Mouse (Mus musculus) thymus, adult 2 months (tissue): ENCODE measurements around the gene Gm21312. TPM values are rescaled to one million over a fixed set of nuclear protein-coding genes. Genes with fewer than 3 reads are reported as not detected.
"Not testable (repeated sequence)": the region's sequence is repeated elsewhere in the genome, so short reads cannot be mapped to it uniquely, and the experiment has no call there.

Experiments used
- DNase-seq: peaks from one replicate; pipeline ENCODE4 v3.0.0; 2021
- H3K27ac ChIP-seq: fragments of 200-500 bp; 2 replicates; pipeline ENCODE4 v1.5.1; 2012; ENCODE audit warnings: low read length, control low read depth; ENCODE audit not compliant: control insufficient read depth, insufficient read depth
- H3K27me3 ChIP-seq: fragments of 200-500 bp; 2 replicates; pipeline ENCODE4 v1.6.1; 2012; ENCODE audit warnings: mild to moderate bottlenecking, low read length, moderate library complexity, mixed read lengths; ENCODE audit not compliant: control insufficient read depth, insufficient read depth
- H3K36me3 ChIP-seq: fragments of 200-500 bp; 2 replicates; pipeline ENCODE4 v1.6.1; 2012; ENCODE audit warnings: mild to moderate bottlenecking, low read length, moderate library complexity; ENCODE audit not compliant: control insufficient read depth, insufficient read depth
- H3K4me1 ChIP-seq: fragments of 200-500 bp; replicated peaks from 2 replicates; pipeline ENCODE4 v1.6.1; 2012; ENCODE audit warnings: low read length; ENCODE audit not compliant: control insufficient read depth, insufficient read depth
- H3K4me3 ChIP-seq: fragments of 200-500 bp; 2 replicates; pipeline ENCODE4 v1.5.1; 2012; ENCODE audit warnings: mild to moderate bottlenecking, low read length, control low read depth, moderate library complexity; ENCODE audit not compliant: control insufficient read depth, insufficient read depth
- CTCF ChIP-seq: fragments of 200-500 bp; IDR thresholded peaks from 2 replicates; pipeline ENCODE4 v1.5.1; 2012; ENCODE audit warnings: mild to moderate bottlenecking, control low read depth, low read length, moderate library complexity, borderline replicate concordance; ENCODE audit not compliant: control insufficient read depth, poor library complexity, insufficient read depth; ENCODE audit errors: extremely low read depth
- POLR2A ChIP-seq: fragments of 200-500 bp; IDR thresholded peaks from 2 replicates; pipeline ENCODE4 v1.6.1; 2012; ENCODE audit warnings: mild to moderate bottlenecking, low read length, control low read depth, moderate library complexity; ENCODE audit not compliant: control insufficient read depth, poor library complexity, insufficient read depth; ENCODE audit errors: extremely low read depth
- WGBS: fragments of 180-500 bp; shearing (Covaris S2); methylation state at CpG from one replicate; pipeline ENCODE4 v1.1.7; 2018; 5-methylcytosine and 5-hydroxymethylcytosine counted together
- polyA plus RNA-seq: library from polyadenylated mRNA; depleted of rRNA; stranded (reverse); fragments of >200 nt; gene quantifications from 2 replicates; pipeline ENCODE4 v1.2.3, GENCODE M21; 2012; rRNA removed

Gm21312 gene
- not detected in 2 replicates for polyA plus RNA-seq

GRCm38 (mm10) chr10:104176724-104177123 lies at the start of gene Gm21312:
TSS of gene Gm21312 (plus strand) at chr10:104177024.
- H3K36me3 ChIP-seq, H3K4me1 ChIP-seq, H3K27me3 ChIP-seq, H3K4me3 ChIP-seq, H3K27ac ChIP-seq, DNase-seq: not testable (repeated sequence)
- no CpG with 5 or more reads among the region's 3 CpGs for WGBS

- not testable (repeated sequence) for H3K4me1 ChIP-seq, H3K4me3 ChIP-seq, H3K27ac ChIP-seq, H3K27me3 ChIP-seq, H3K36me3 ChIP-seq, DNase-seq
- WGBS = no CpG with 5 or more reads among the region's 3 CpGs
Observed at GRCm38 (mm10) chr10:104142687-104143086, 34.1 kb upstream of the Gm21312 start, which contains the start of gene Gm21293. TSS of gene Gm21293 (plus strand) at chr10:104142987.

GRCm38 (mm10) chr10:104151197-104151596 lies 25.6 kb upstream of the Gm21312 start, which contains the start of gene Gm6763:
TSS of gene Gm6763 (plus strand) at chr10:104151497.
- H3K27ac ChIP-seq, H3K36me3 ChIP-seq, H3K27me3 ChIP-seq, H3K4me3 ChIP-seq, DNase-seq, H3K4me1 ChIP-seq: not testable (repeated sequence)
- WGBS = no CpG with 5 or more reads among the region's 3 CpGs

- H3K4me3 ChIP-seq, H3K27me3 ChIP-seq, H3K4me1 ChIP-seq, H3K27ac ChIP-seq, DNase-seq, H3K36me3 ChIP-seq: not testable (repeated sequence)
- no CpG with 5 or more reads among the region's 3 CpGs for WGBS
Observed at GRCm38 (mm10) chr10:104159706-104160105, 17.1 kb upstream of the Gm21312 start, which contains the start of gene Gm8764. TSS of gene Gm8764 (plus strand) at chr10:104160006.

- no CpG with 5 or more reads among the region's 3 CpGs for WGBS
- H3K27me3 ChIP-seq, H3K36me3 ChIP-seq, H3K27ac ChIP-seq, DNase-seq, H3K4me1 ChIP-seq, H3K4me3 ChIP-seq: not testable (repeated sequence)
Observed at GRCm38 (mm10) chr10:104168215-104168614, 8.6 kb upstream of the Gm21312 start, which contains the start of gene Gm21304. TSS of gene Gm21304 (plus strand) at chr10:104168515.

GRCm38 (mm10) chr10:104185233-104185632 lies 8.4 kb downstream of the Gm21312 start, which contains the start of gene Gm20765:
TSS of gene Gm20765 (plus strand) at chr10:104185533.
- H3K27ac ChIP-seq, H3K4me3 ChIP-seq, H3K4me1 ChIP-seq, H3K36me3 ChIP-seq, H3K27me3 ChIP-seq, DNase-seq: not testable (repeated sequence)
- no CpG with 5 or more reads among the region's 3 CpGs for WGBS

GRCm38 (mm10) chr10:104193742-104194141 lies 16.9 kb downstream of the Gm21312 start, which contains the start of gene Gm4340:
TSS of gene Gm4340 (plus strand) at chr10:104194042.
- H3K27me3 ChIP-seq, H3K4me3 ChIP-seq, DNase-seq, H3K4me1 ChIP-seq, H3K36me3 ChIP-seq, H3K27ac ChIP-seq: not testable (repeated sequence)
- WGBS = no CpG with 5 or more reads among the region's 3 CpGs

GRCm38 (mm10) chr10:104209655-104210054 lies 32.8 kb downstream of the Gm21312 start:
- Histone ChIP-seq H3K36me3 (no peaks in the 10 kb centered on the region), H3K4me3 (no peak overlapping the region), H3K4me1 (no peaks in the 10 kb centered on the region), H3K27ac (no peak overlapping the region), H3K27me3 (no peaks in the 10 kb centered on the region)
- TF ChIP-seq POLR2A = no peak
- no peak for TF ChIP-seq CTCF
- 82% methylated on average over 1 of the region's 1 CpGs for WGBS
- DNase-seq = no peak
